Mouse (Mus musculus) intestine, postnatal 0 days (tissue): ENCODE measurements at regions not wholly inside any gene's neighbourhood (a gene's known extent, or its start where the extent isn't known, plus 50 kb on each side); places are given as distances from the start of the nearest gene placed in this dataset.
"Not testable (repeated sequence)": the region's sequence is repeated elsewhere in the genome, so short reads cannot be mapped to it uniquely, and the experiment has no call there.

ENCODE experiments used
- ATAC-seq: fragments of 200-750 bp; cut with Nextera tagmentation; 2 replicates; pipeline ENCODE4 v1.8.0; 2017; ENCODE audit warnings: mild to moderate bottlenecking, moderate TSS enrichment, moderate library complexity
- H3K27ac ChIP-seq: fragments of 300-500 bp; sonication (generic); 2 replicates; pipeline ENCODE4 v1.5.1; 2014; ENCODE audit warnings: mild to moderate bottlenecking, low read depth, low read length, moderate library complexity
- H3K27me3 ChIP-seq: fragments of 300-500 bp; sonication (generic); replicated peaks from 2 replicates; pipeline ENCODE4 v1.6.1; 2014; ENCODE audit warnings: low read length, mixed read lengths; ENCODE audit not compliant: control insufficient read depth, insufficient read depth
- H3K36me3 ChIP-seq: fragments of 300-500 bp; sonication (generic); 2 replicates; pipeline ENCODE4 v1.6.1; 2014; ENCODE audit warnings: mild to moderate bottlenecking, moderate library complexity; ENCODE audit not compliant: control insufficient read depth, insufficient read depth
- H3K4me1 ChIP-seq: fragments of 300-500 bp; sonication (generic); replicated peaks from 2 replicates; pipeline ENCODE4 v1.6.1; 2014; ENCODE audit warnings: antibody characterized with exemption, low read length, mixed read lengths; ENCODE audit not compliant: control insufficient read depth, insufficient read depth
- H3K4me2 ChIP-seq: fragments of 300-500 bp; sonication (generic); replicated peaks from 2 replicates; pipeline ENCODE4 v1.6.1; 2014; ENCODE audit warnings: low read depth, mild to moderate bottlenecking, moderate library complexity
- H3K4me3 ChIP-seq: fragments of 300-500 bp; sonication (generic); 2 replicates; pipeline ENCODE4 v1.5.1; 2014; ENCODE audit warnings: low read depth, low read length
- H3K9ac ChIP-seq: fragments of 300-500 bp; sonication (generic); 2 replicates; pipeline ENCODE4 v1.6.1; 2014; ENCODE audit warnings: mild to moderate bottlenecking, low read depth, low read length
- H3K9me3 ChIP-seq: fragments of 300-500 bp; sonication (generic); 2 replicates; pipeline ENCODE4 v1.6.1; 2016; ENCODE audit warnings: mixed run types; ENCODE audit not compliant: control insufficient read depth
- CTCF ChIP-seq: sonication (generic); IDR thresholded peaks from 2 replicates; pipeline ENCODE4 v1.5.1; 2016; ENCODE audit warnings: low read depth, mild to moderate bottlenecking, control low read depth, antibody characterized with exemption, moderate library complexity
- WGBS: fragments of 180-500 bp; shearing (Covaris S2); extraction: QIAGEN DNeasy Blood & Tissue Kit; methylation state at CpG from one replicate; pipeline ENCODE4 v1.1.7; 2014; 5-methylcytosine and 5-hydroxymethylcytosine counted together

- Histone ChIP-seq H3K4me3 (no peak overlapping the region), H3K9ac (no peak overlapping the region), H3K4me2 (no peak overlapping the region), H3K4me1 (no peaks in the 10 kb centered on the region), H3K27me3 (no peaks in the 10 kb centered on the region), H3K27ac (no peak overlapping the region), H3K36me3 (no peaks in the 10 kb centered on the region), H3K9me3 (no peaks in the 10 kb centered on the region)
- 58% methylated on average over 3 of the region's 3 CpGs for WGBS
- no peak for ATAC-seq
- no peak for TF ChIP-seq CTCF
These were observed 154.8 kb downstream of the Mat2b start for GRCm38 (mm10) chr11:40540229-40540628.

GRCm38 (mm10) chr11:40539776-40540175 lies 155.2 kb downstream of the Mat2b start:
- Histone ChIP-seq H3K36me3 (no peaks in the 10 kb centered on the region), H3K27me3 (no peaks in the 10 kb centered on the region), H3K4me3 (no peak overlapping the region), H3K4me1 (no peaks in the 10 kb centered on the region), H3K9me3 (no peaks in the 10 kb centered on the region), H3K27ac (no peak overlapping the region), H3K4me2 (no peak overlapping the region), H3K9ac (no peak overlapping the region)
- WGBS: 78% methylated on average over 11 of the region's 11 CpGs
- no peak for TF ChIP-seq CTCF
- no peak for ATAC-seq

- ATAC-seq: no peak
- TF ChIP-seq CTCF: no peak
- no peaks in the 10 kb centered on the region for H3K9me3 ChIP-seq
- 77% methylated on average over 14 of the region's 14 CpGs for WGBS
- H3K4me1 ChIP-seq: no peaks in the 10 kb centered on the region
- no peak overlapping the region for H3K9ac ChIP-seq
- no peaks in the 10 kb centered on the region for H3K36me3 ChIP-seq
- no peak overlapping the region for H3K4me3 ChIP-seq
- H3K27me3 ChIP-seq: no peaks in the 10 kb centered on the region
- H3K27ac ChIP-seq: no peak overlapping the region
- no peak overlapping the region for H3K4me2 ChIP-seq
These were observed 158.7 kb downstream of the Mat2b start for GRCm38 (mm10) chr11:40536236-40536765.

- Histone ChIP-seq H3K27ac (no peak overlapping the region), H3K27me3 (no peaks in the 10 kb centered on the region), H3K9ac (no peak overlapping the region), H3K36me3 (no peaks in the 10 kb centered on the region), H3K4me1 (no peaks in the 10 kb centered on the region), H3K4me2 (no peak overlapping the region), H3K9me3 (no peaks in the 10 kb centered on the region), H3K4me3 (no peak overlapping the region)
- no peak for TF ChIP-seq CTCF
- no peak for ATAC-seq
- WGBS: 56% methylated on average over 10 of the region's 10 CpGs
These were observed 184.4 kb downstream of the Mat2b start for GRCm38 (mm10) chr11:40510325-40511239.

- Histone ChIP-seq H3K36me3 (no peaks in the 10 kb centered on the region), H3K9ac (no peak overlapping the region), H3K27ac (no peak overlapping the region), H3K4me1 (no peaks in the 10 kb centered on the region), H3K27me3 (no peaks in the 10 kb centered on the region), H3K4me2 (no peak overlapping the region), H3K9me3 (no peaks in the 10 kb centered on the region), H3K4me3 (no peak overlapping the region)
- ATAC-seq: no peak
- WGBS: 34% methylated on average over 6 of the region's 6 CpGs
- TF ChIP-seq CTCF: no peak
These were observed 203.4 kb downstream of the Mat2b start for GRCm38 (mm10) chr11:40491599-40491998.

GRCm38 (mm10) chr11:40478171-40478570 lies 216.8 kb downstream of the Mat2b start:
- H3K9ac ChIP-seq, H3K4me3 ChIP-seq, H3K9me3 ChIP-seq, H3K36me3 ChIP-seq, ATAC-seq, H3K27ac ChIP-seq, H3K4me2 ChIP-seq, H3K27me3 ChIP-seq, H3K4me1 ChIP-seq: not testable (repeated sequence)
- WGBS: 44% methylated on average over 6 of the region's 6 CpGs
